Mouse (Mus musculus) kidney, postnatal 25 days (tissue): ENCODE measurements at regions not wholly inside any gene's neighbourhood (a gene's known extent, or its start where the extent isn't known, plus 50 kb on each side); places are given as distances from the start of the nearest gene placed in this dataset.
A peak's percentile ranks its signal among the peaks of the same experiment; 100 is the strongest.
"Not testable (repeated sequence)": the region's sequence is repeated elsewhere in the genome, so short reads cannot be mapped to it uniquely, and the experiment has no call there.

ENCODE experiments used
- DNase-seq, 2 experiments: peaks; one replicate each; pipeline ENCODE4 v3.0.0; 2021; ENCODE audit warnings: mixed read lengths in 2 of 2

DNA sequence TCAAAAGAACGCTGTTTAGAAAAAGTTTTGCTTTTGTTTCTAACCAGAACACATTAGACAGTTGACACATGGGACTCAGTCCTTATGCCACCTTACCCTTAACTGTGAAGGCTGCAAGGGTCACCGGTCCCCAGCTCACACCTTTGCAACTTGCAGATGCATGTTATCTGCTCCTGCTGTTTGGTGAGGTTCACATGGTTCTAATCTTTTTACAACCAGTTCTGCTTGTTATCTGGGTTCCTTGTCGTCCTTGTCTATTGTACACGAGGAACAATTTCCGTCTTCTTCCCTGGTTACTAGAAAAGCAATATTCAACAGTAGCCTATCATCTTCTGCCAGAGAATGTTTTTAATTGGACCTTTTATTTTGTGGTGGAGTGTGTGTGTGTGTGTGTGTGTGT is 200.8 kb downstream of the Gm21738 start:
- not testable (repeated sequence) for DNase-seq

DNA sequence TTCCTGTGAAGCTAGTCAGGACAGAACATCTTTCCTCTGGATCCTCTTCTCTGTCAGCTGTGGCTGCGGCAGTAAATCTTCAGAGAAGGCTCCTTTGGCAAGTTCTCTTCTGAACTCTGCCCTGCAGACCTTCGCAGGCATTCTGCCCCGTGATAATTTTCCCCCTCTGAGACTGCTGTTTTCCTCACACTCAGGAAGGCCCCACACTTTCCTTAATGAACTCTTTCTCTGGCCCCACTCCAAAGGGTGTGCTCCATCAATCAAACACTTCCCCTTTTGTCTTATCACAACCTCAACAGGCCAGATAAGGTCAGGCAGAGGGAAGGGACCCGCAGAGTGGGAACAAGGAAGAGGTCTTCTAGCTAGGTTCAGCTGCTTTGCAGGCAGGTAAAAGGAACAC is 210.2 kb downstream of the Gm21738 start:
- DNase-seq: peak; percentile 25 to 48

DNA sequence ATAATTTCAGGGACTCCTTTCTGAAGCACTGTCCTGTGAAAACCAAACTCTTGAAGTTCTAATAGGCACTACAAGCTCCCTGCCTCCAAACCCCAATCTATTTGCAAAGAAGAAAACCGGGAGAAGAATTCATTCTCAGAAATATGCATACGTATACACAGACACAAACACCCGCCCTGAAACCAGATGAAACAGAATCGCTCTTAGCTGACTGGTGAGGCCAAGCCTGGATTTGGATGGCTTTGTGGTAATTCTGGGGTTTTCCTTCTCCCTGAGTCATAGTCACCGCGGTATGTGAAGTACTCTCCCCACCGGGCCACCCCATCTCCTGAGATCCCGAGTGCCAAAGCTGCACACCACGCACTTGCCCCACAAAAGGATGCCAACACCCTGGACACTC is 238.5 kb downstream of the Gm21738 start:
- not testable (repeated sequence) for DNase-seq

DNA sequence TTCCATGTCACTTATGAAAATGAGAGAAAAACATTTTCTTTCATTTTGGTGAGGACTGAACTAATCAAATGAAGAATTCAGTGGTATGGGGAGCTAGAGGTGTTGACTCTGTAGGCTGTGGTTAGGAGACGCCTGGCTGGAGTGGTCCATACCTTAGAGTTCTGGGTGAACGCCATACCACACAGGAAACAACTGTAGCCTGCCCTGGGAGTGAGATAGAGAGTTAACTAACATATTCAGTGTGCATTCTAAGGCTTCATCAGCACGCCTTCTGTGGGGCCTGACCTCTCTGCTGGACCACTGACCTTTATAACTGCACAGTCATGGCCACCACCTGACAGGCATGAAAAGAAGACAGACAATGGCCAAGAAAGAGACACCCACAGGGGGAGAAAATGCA is 240.7 kb downstream of the Gm21738 start:
- DNase-seq: not testable (repeated sequence)

DNA sequence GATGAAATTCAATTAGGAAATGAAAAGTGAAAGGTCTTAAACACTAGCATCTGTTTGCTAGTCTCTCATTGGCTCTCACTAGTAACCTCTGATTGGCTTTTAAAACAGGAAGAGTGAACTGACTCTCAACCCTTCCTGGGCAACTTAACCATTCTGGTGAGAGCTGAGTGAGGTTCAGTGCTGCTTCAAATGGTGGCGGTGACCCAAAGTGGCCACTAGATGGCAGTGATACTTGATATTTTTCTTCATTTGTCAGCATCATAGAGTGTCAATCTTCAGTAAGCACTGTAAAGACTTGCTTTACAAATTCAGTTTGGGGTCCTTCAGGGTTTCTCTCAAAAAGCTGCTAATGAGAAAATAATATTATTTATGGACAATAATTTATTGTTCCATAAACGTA is 243.4 kb downstream of the Gm21738 start:
- DNase-seq: no peak

DNA sequence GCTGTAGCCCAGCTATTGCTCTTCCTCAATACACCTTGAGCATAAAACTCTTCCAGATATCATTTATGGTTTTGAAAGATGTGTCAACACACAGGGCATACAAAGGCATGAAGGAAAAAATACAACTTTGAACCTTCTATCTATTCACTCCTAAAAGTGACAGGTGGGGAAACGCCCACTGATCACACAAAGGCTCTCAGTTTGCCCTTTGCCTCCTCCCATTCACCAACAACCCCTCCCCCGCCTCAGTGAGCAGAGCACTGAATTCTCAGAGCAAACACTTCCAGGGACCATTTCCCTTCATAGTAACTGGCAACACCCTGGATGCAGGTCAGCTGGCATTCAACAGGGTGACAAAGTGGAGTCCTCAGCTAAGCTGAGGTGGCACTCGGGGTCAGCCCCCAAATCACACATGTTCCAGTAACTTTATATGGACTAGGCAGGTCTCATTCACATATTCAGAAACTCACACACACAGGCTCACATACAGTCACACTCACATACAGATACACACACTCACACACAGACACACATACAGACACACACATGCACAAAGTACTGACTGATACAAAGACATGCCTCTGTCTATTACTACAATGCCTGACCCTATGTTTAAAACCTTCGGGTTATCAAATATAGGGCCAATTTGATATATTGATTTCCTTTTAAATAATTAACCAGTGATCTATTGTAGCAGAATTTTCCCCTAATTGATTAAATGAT is 248.3 kb downstream of the Gm21738 start:
- DNase-seq: not testable (repeated sequence)

DNA sequence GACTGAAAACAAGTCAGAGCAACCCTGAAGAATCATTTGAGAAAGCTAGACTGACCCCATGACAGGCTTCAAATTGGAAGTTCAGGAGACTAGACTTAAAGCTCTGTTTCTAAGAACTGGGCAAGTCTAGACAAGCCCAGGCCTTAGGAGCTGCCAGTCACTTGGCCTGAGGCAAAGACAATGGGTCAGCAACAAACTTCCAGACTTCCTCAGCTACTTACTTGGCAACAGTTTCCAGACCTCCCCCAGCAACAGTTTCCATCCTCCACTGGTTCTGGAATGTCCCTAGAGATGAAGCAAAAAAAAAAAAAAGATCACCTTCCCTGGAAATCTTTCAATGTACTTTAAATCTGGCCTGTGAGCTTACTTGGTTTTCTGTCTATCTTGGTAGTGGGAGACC is 251.9 kb downstream of the Gm21738 start:
- DNase-seq: no peak

DNA sequence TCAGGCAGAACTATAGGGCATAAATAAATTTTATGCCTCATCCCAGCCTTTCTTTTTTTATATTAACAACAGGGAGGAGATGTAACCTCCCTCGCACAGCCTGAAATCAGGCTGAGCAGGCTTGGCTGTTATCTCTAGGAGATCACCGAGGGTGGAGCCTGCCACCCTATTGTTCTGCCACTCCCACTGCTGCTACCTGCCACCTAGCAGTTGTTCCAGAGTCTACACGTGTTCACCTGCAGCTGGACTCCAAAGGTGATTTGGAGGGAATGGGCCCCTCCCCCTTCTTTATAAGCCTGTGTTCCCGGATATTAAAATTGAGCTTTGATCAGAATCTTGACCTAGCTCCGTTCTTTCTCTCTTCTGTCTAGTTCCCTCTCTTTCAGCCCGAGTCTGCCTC is 245.8 kb upstream of the Ube2e2 start:
- not testable (repeated sequence) for DNase-seq

DNA sequence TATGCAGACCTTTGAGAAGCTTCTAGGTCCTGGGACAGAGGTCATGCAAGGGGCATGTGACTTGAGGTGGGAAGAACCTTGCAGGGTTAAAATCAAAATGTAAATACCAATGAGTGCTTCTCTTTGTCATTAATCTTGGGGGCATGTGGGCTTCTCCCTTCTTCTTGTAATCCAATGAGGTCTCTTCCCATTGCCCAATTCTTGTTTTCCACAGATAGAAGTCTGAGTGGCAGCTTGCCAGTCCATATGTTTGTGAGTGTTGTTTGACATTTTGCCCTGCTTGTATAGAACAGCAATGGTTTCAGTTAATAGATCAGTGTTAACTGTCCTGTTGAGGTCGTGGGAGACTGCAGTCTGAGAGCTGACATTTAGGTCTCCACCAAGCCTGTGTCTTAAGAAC is 237.5 kb upstream of the Ube2e2 start:
- no peak for DNase-seq
